Mouse (Mus musculus): ENCODE measurements around the gene Gm20479.
A peak's percentile ranks its signal among the peaks of the same experiment; 100 is the strongest.

Gene Gm20479

GRCm38 (mm10) chr7:27333316-27333941 is 23.8 kb downstream of the Gm20479 start:
- DNase-seq: peak; percentile 31

GRCm38 (mm10) chr7:27332353-27333199 is 24.6 kb downstream of the Gm20479 start:
- peak; percentile 94 for DNase-seq

GRCm38 (mm10) chr7:27331854-27332253 is 25.4 kb downstream of the Gm20479 start:
- DNase-seq: no peak

GRCm38 (mm10) chr7:27331541-27331851 is 25.7 kb downstream of the Gm20479 start:
- DNase-seq: peak; percentile 18

GRCm38 (mm10) chr7:27330709-27331540 is 26.3 kb downstream of the Gm20479 start:
- peak; percentile 89 for DNase-seq

GRCm38 (mm10) chr7:27329981-27330380 is 27.2 kb downstream of the Gm20479 start:
- no peak for DNase-seq

GRCm38 (mm10) chr7:27329326-27329947 is 27.8 kb downstream of the Gm20479 start:
- DNase-seq: peak; percentile 94

GRCm38 (mm10) chr7:27328648-27329047 is 28.6 kb downstream of the Gm20479 start:
- no peak for DNase-seq

GRCm38 (mm10) chr7:27328161-27328560 is 29.1 kb downstream of the Gm20479 start:
- no peak for DNase-seq

GRCm38 (mm10) chr7:27327500-27327899 is 29.7 kb downstream of the Gm20479 start:
- DNase-seq: no peak

GRCm38 (mm10) chr7:27326101-27326880 is 30.9 kb downstream of the Gm20479 start:
- DNase-seq: no peak

- no peak for DNase-seq
Observed at GRCm38 (mm10) chr7:27325697-27326096, 31.5 kb downstream of the Gm20479 start.

GRCm38 (mm10) chr7:27324928-27325327 is 32.3 kb downstream of the Gm20479 start:
- DNase-seq: no peak

GRCm38 (mm10) chr7:27324161-27324560 is 33.1 kb downstream of the Gm20479 start:
- no peak for DNase-seq

GRCm38 (mm10) chr7:27323001-27323400 is 34.2 kb downstream of the Gm20479 start:
- DNase-seq: no peak

- no peak for DNase-seq
Observed at GRCm38 (mm10) chr7:27322291-27322690, 34.9 kb downstream of the Gm20479 start.

- no peak for DNase-seq
Observed at GRCm38 (mm10) chr7:27319411-27319810, 37.8 kb downstream of the Gm20479 start.

GRCm38 (mm10) chr7:27315958-27316357 is 41.3 kb downstream of the Gm20479 start:
- peak; percentile 60 for DNase-seq

- no peak for DNase-seq
Observed at GRCm38 (mm10) chr7:27314393-27314792, 42.8 kb downstream of the Gm20479 start.

- DNase-seq: no peak
Observed at GRCm38 (mm10) chr7:27311651-27312284, 45.5 kb downstream of the Gm20479 start.

GRCm38 (mm10) chr7:27310996-27311535 is 46.2 kb downstream of the Gm20479 start:
- DNase-seq: no peak

All from thymus, postnatal 14 days (tissue).